Mouse (Mus musculus) stomach, postnatal 0 days (tissue): ENCODE results near the gene D6Wsu163e.

ENCODE experiments used
- CTCF ChIP-seq: IDR thresholded peaks from 2 replicates; pipeline ENCODE4 v1.5.1; 2016; ENCODE audit warnings: antibody characterized with exemption, low read depth, mild to moderate bottlenecking, moderate library complexity
- EP300 ChIP-seq: optimal IDR thresholded peaks from 2 replicates; pipeline ENCODE3; 2016; ENCODE audit warnings: antibody characterized with exemption

DNA sequence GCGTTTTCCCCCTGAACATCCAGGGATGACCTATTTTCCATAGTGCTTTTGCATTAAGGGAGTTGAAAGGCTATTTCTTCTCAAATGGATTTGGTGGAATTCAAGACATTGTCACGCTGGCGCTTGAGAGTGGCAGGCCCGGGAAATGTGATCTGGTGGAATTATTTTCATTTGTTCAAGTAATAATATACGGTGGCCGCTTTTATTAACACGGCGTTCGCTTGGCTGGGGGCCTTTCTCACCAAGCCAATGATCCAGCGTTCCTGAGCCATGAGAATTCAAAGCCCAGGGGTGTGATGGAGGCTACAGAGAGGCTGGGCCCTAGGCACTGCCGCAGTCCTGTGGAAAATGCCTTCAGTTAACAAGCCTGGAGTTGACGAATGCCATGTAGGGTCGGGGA is 80.7 kb downstream of the D6Wsu163e start:
- TF ChIP-seq CTCF (no peak), EP300 (no peak)
